Mouse (Mus musculus): ENCODE results near the gene 1700014D04Rik. TPM values are rescaled to one million over a fixed set of nuclear protein-coding genes. Genes with fewer than 3 reads are reported as not detected.
"Not testable (repeated sequence)": the region's sequence is repeated elsewhere in the genome, so short reads cannot be mapped to it uniquely, and the experiment has no call there.

1700014D04Rik gene
- polyA plus RNA-seq (2012; ENCODE audit: insufficient read depth, low replicate concordance), result not detected in 2 replicates

GRCm38 (mm10) chr13:59746711-59747110 lies at the start of gene 1700014D04Rik:
Gene 1700014D04Rik (minus strand): TSS chr13:59746752.
- Histone ChIP-seq H3K9me3 (peaks cover 6% of the 10 kb centered on the region; the same call in 1 of the 2 replicates), H3K4me3 (replicated peaks) (peak within 1 kb of the TSS; percentile 54), H3K36me3 (replicated peaks; ENCODE audit: low read length) (peaks cover 39% of the 10 kb centered on the region), H3K4me1 (peaks cover 84% of the 10 kb centered on the region), H3K27me3 (replicated peaks) (peaks cover 1% of the 10 kb centered on the region)
- no peak for TF ChIP-seq GATA1 (IDR thresholded peaks at IDR 0.05; ENCODE audit: borderline replicate concordance, low read length)
- no peak for TF ChIP-seq FLI1 (IDR thresholded peaks at IDR 0.05; ENCODE audit: low read length)

- Histone ChIP-seq H3K36me3 (replicated peaks; ENCODE audit: low read length) (peaks cover 100% of the 10 kb centered on the region), H3K9me3 (no peaks in the 10 kb centered on the region), H3K27me3 (replicated peaks) (no peaks in the 10 kb centered on the region), H3K4me1 (peaks cover 9% of the 10 kb centered on the region), H3K4me3 (replicated peaks) (no peak overlapping the region)
- TF ChIP-seq FLI1 (IDR thresholded peaks at IDR 0.05; ENCODE audit: low read length), result no peak
Measured at GRCm38 (mm10) chr13:59795807-59796465, 49.4 kb upstream of the 1700014D04Rik start.

- Histone ChIP-seq H3K36me3 (replicated peaks; ENCODE audit: low read length) (peaks cover 100% of the 10 kb centered on the region), H3K27me3 (replicated peaks) (no peaks in the 10 kb centered on the region), H3K4me1 (peaks cover 9% of the 10 kb centered on the region), H3K9me3 (no peaks in the 10 kb centered on the region), H3K4me3 (replicated peaks) (no peak overlapping the region)
- TF ChIP-seq GATA1 (IDR thresholded peaks at IDR 0.05; ENCODE audit: borderline replicate concordance, low read length) (no peak), FLI1 (IDR thresholded peaks at IDR 0.05; ENCODE audit: low read length) (no peak)
Measured at GRCm38 (mm10) chr13:59794786-59795185, 48.2 kb upstream of the 1700014D04Rik start.

GRCm38 (mm10) chr13:59782145-59782544 lies 35.6 kb upstream of the 1700014D04Rik start, which contains the start of gene Gm49354:
Gene Gm49354 (minus strand): TSS chr13:59782245.
- peaks cover 99% of the 10 kb centered on the region for H3K36me3 ChIP-seq (replicated peaks; ENCODE audit: low read length)
- H3K4me3 ChIP-seq (replicated peaks), result no peak within 1 kb of the TSS
- H3K9me3 ChIP-seq, result no peaks in the 10 kb centered on the region
- H3K27me3 ChIP-seq (replicated peaks), result no peaks in the 10 kb centered on the region
- no peak for TF ChIP-seq FLI1 (IDR thresholded peaks at IDR 0.05; ENCODE audit: low read length)
- no peak for TF ChIP-seq GATA1 (IDR thresholded peaks at IDR 0.05; ENCODE audit: borderline replicate concordance, low read length)
- H3K4me1 ChIP-seq, result peaks cover 17% of the 10 kb centered on the region

- H3K27me3 ChIP-seq (replicated peaks); H3K9me3 ChIP-seq; H3K4me3 ChIP-seq (replicated peaks): not testable (repeated sequence)
- Histone ChIP-seq H3K36me3 (replicated peaks; ENCODE audit: low read length) (peaks cover 99% of the 10 kb centered on the region), H3K4me1 (peaks cover 30% of the 10 kb centered on the region)
Measured at GRCm38 (mm10) chr13:59779744-59780264, 33.3 kb upstream of the 1700014D04Rik start.

- Histone ChIP-seq H3K27me3 (replicated peaks) (no peaks in the 10 kb centered on the region), H3K4me1 (peaks cover 32% of the 10 kb centered on the region), H3K4me3 (replicated peaks) (no peak overlapping the region), H3K9me3 (no peaks in the 10 kb centered on the region), H3K36me3 (replicated peaks; ENCODE audit: low read length) (peaks cover 98% of the 10 kb centered on the region)
- no peak for TF ChIP-seq FLI1 (IDR thresholded peaks at IDR 0.05; ENCODE audit: low read length)
- TF ChIP-seq GATA1 (IDR thresholded peaks at IDR 0.05; ENCODE audit: borderline replicate concordance, low read length), result no peak
Measured at GRCm38 (mm10) chr13:59779213-59779612, 32.7 kb upstream of the 1700014D04Rik start.

- peaks cover 86% of the 10 kb centered on the region for H3K36me3 ChIP-seq (replicated peaks; ENCODE audit: low read length)
- no peaks in the 10 kb centered on the region for H3K9me3 ChIP-seq
- H3K4me3 ChIP-seq (replicated peaks), result no peak overlapping the region
- TF ChIP-seq FLI1 (IDR thresholded peaks at IDR 0.05; ENCODE audit: low read length) (no peak), GATA1 (IDR thresholded peaks at IDR 0.05; ENCODE audit: borderline replicate concordance, low read length) (no peak)
- H3K4me1 ChIP-seq, result peaks cover 66% of the 10 kb centered on the region
- H3K27me3 ChIP-seq (replicated peaks), result no peaks in the 10 kb centered on the region
Measured at GRCm38 (mm10) chr13:59775168-59775567, 28.6 kb upstream of the 1700014D04Rik start.

GRCm38 (mm10) chr13:59771257-59771656 lies 24.7 kb upstream of the 1700014D04Rik start:
- 0 out of 2 replicates have a peak, but pooled peaks have one; percentile 21 for TF ChIP-seq FLI1 (IDR thresholded peaks at IDR 0.05; ENCODE audit: low read length)
- TF ChIP-seq GATA1 (IDR thresholded peaks at IDR 0.05; ENCODE audit: borderline replicate concordance, low read length), result no peak
- Histone ChIP-seq H3K36me3 (replicated peaks; ENCODE audit: low read length) (peaks cover 64% of the 10 kb centered on the region), H3K27me3 (replicated peaks) (no peaks in the 10 kb centered on the region), H3K9me3 (no peaks in the 10 kb centered on the region), H3K4me1 (peaks cover 69% of the 10 kb centered on the region), H3K4me3 (replicated peaks) (peak overlapping the region; percentile 94)

- TF ChIP-seq FLI1 (IDR thresholded peaks at IDR 0.05; ENCODE audit: low read length), result no peak
- no peak for TF ChIP-seq GATA1 (IDR thresholded peaks at IDR 0.05; ENCODE audit: borderline replicate concordance, low read length)
- Histone ChIP-seq H3K4me1 (peaks cover 73% of the 10 kb centered on the region), H3K36me3 (replicated peaks; ENCODE audit: low read length) (peaks cover 64% of the 10 kb centered on the region), H3K27me3 (replicated peaks) (no peaks in the 10 kb centered on the region), H3K9me3 (no peaks in the 10 kb centered on the region), H3K4me3 (replicated peaks) (peak overlapping the region; percentile 94)
Measured at GRCm38 (mm10) chr13:59770847-59771246, 24.3 kb upstream of the 1700014D04Rik start.

- H3K4me1 ChIP-seq, result peaks cover 76% of the 10 kb centered on the region
- TF ChIP-seq GATA1 (IDR thresholded peaks at IDR 0.05; ENCODE audit: borderline replicate concordance, low read length) (peak; percentile 46; the same call in 1 of the 3 replicates), FLI1 (IDR thresholded peaks at IDR 0.05; ENCODE audit: low read length) (no peak)
- H3K27me3 ChIP-seq (replicated peaks), result no peaks in the 10 kb centered on the region
- H3K36me3 ChIP-seq (replicated peaks; ENCODE audit: low read length), result peaks cover 62% of the 10 kb centered on the region
- peak overlapping the region; percentile 94 for H3K4me3 ChIP-seq (replicated peaks)
- H3K9me3 ChIP-seq, result no peaks in the 10 kb centered on the region
Measured at GRCm38 (mm10) chr13:59770164-59770562, 23.6 kb upstream of the 1700014D04Rik start.

Measured in megakaryocyte, embryonic 14.5 days (primary cell).